Comparison of ENCODE assay signal across 11 mouse cellular contexts in the genomic region with DNA sequence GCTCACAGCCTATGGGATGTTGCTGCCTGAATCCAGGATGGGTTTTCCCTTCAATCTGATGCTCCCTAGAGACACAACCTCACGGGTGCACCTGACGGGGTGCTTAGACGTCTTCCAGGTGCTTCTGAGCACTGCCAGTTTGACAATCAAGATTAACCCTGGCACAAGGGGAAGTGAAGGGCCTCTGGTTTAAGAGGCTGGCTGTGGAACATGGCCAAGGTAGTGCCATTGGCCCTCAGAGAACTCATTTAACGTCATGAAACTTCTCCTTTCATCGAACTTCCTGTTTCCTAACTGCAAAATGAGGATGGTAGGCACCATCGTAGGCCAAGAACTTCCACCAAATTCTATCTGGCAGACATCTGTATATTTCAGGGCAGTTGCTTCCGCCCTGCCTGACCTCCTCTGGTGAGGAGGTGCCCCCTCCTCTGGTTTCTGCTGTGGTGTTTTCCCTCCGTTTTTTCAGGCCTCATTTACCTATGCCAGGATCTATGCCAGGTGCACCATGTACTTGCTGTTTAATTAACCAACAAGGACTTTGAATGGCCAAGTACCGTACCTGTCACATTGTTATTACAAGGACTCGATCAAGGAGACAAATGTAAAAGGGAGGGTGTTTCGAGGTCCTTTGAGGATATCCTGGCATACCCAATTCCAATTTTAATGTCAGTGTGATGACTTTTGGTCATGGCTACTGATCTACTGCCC. TPM values are rescaled to one million over a fixed set of nuclear protein-coding genes. Genes with fewer than 3 reads are reported as not detected.
DNase-seq lines count a peak whose midpoint lies in the region; ATAC-seq and TF ChIP-seq lines count a peak whose summit lies in the region.
"Had no signal": no experiment of that assay in that cellular context is flagged by ENCODE, and none has a peak within 500 bp of the region (broad histone marks: within the 10 kb centered on the region; RNA-seq: fewer than 3 reads in every experiment).

No protein-coding gene starts in this region.

- intact Hi-C loops in left cerebral cortex, postnatal 36 days (cut with DNase I) = no loop called here

- peaks cover 33% of the 10 kb centered on the region for H3K4me1 ChIP-seq in liver, embryonic 13.5 days (replicated peaks)
- peaks cover 25% of the 10 kb centered on the region for H3K4me1 ChIP-seq in G1E (ENCODE audit: insufficient read depth, low read depth, low read length)

- WGBS in liver, embryonic 13.5 days (ENCODE audit: insufficient replicate concordance) = 57% methylated on average over 11 of the region's 11 CpGs

- H3K4me3 ChIP-seq in liver, embryonic 13.5 days (replicated peaks) = no peak overlapping the region
- no peak overlapping the region for H3K4me3 ChIP-seq in G1E (ENCODE audit: low read depth, low read length)
- H3K4me3 ChIP-seq: heart, embryonic 13.5 days; lung, embryonic 15.5 days had no signal

- no peaks in the 10 kb centered on the region for H3K27me3 ChIP-seq in liver, embryonic 13.5 days
- no peaks in the 10 kb centered on the region for H3K27me3 ChIP-seq in G1E (ENCODE audit: insufficient read depth, low read length)
- H3K27me3 ChIP-seq: heart, embryonic 13.5 days; lung, embryonic 15.5 days had no signal

- no peaks in the 10 kb centered on the region for H3K9me3 ChIP-seq in liver, embryonic 13.5 days (replicated peaks)
- H3K9me3 ChIP-seq in G1E (replicated peaks) = no peaks in the 10 kb centered on the region
- H3K9me3 ChIP-seq: heart, embryonic 13.5 days; lung, embryonic 15.5 days had no signal

- H3K36me3 ChIP-seq in liver, embryonic 13.5 days = 0 out of 2 replicates have a peak, but pooled peaks cover 3% of the 10 kb centered on the region
- peaks cover 76% of the 10 kb centered on the region for H3K36me3 ChIP-seq in G1E (replicated peaks)
- H3K36me3 ChIP-seq: lung, embryonic 15.5 days had no signal

- no peak overlapping the region for H3K4me2 ChIP-seq in liver, embryonic 13.5 days
- H3K4me2 ChIP-seq: heart, embryonic 13.5 days; lung, embryonic 15.5 days had no signal

- no peak for DNase-seq in liver, embryonic 13.5 days
- DNase-seq in liver (no peak), G1E (ENCODE audit: low spot score) (peak; percentile 16)
- DNase-seq in right cerebral cortex, adult 18-20 months = no peak
- no peak for DNase-seq in left cerebral cortex, postnatal 36 days (ENCODE audit: low spot score in 2 of 2)
- DNase-seq in cerebellum, postnatal 14 days = no peak
- DNase-seq: embryo, embryonic 11 days had no signal

- TF ChIP-seq CTCF in G1E (IDR thresholded peaks at IDR 0.05; ENCODE audit: low read depth, low read length) = no peak

- peak; percentile 26; the same call in 1 of the 2 replicates for ATAC-seq in liver, embryonic 13.5 days (ENCODE audit: low read depth)
- ATAC-seq in G1E (ENCODE audit: extremely low read depth, insufficient number of reproducible peaks, low FRiP score, poor library complexity, severe bottlenecking) = no peak
- peak; percentile 90 to 92 for ATAC-seq in hematopoietic stem cell, adult 5-6 weeks (replicated peaks in 1 of 2; ENCODE audit: insufficient read depth in 1 of 2, low FRiP score in 2 of 2, low TSS enrichment in 1 of 2, low read depth in 1 of 2, poor library complexity in 2 of 2, severe bottlenecking in 2 of 2)
- ATAC-seq in megakaryocyte-erythroid progenitor cell, adult 5-6 weeks (replicated peaks; ENCODE audit: low FRiP score, low TSS enrichment, poor library complexity, severe bottlenecking) = peak; percentile 47; the same call in 1 of the 2 replicates

- no peak overlapping the region for H3K27ac ChIP-seq in liver, embryonic 13.5 days
- H3K27ac ChIP-seq: lung, embryonic 15.5 days had no signal

- H3K9ac ChIP-seq in liver, embryonic 13.5 days = no peak overlapping the region
- H3K9ac ChIP-seq: heart, embryonic 13.5 days; lung, embryonic 15.5 days had no signal

RNA-seq across cellular contexts. Expression of gene Etv6, which starts 29.7 kb away (rescaled TPM):
- 3.5 and 4.6 TPM in 2 replicates for polyA plus RNA-seq in liver, embryonic 13.5 days (2015; fragmentation: Nextera tagmentation; extraction: Ambion mirVana)
- total RNA-seq in G1E (2014; fragmentation: Nextera tagmentation) (28.9 and 32.3 TPM in 2 replicates), G1E (2017) (9.8 and 10.4 TPM in 2 replicates)
- polyA plus RNA-seq in G1E (2012) = 58.9 and 70.7 TPM in 2 replicates
- 139 and 157 TPM in 2 replicates for total RNA-seq in hematopoietic stem cell, adult 5-6 weeks (2017)
- 30.8 and 38.8 TPM in 2 replicates for total RNA-seq in megakaryocyte-erythroid progenitor cell, adult 5-6 weeks (2014; fragmentation: Nextera tagmentation)
- total RNA-seq in megakaryocyte-erythroid progenitor cell, adult 5-6 weeks (2017) = 24.7 and 34.1 TPM in 2 replicates
- total RNA-seq in left cerebral cortex, postnatal 36 days (2021) = 10 to 100 TPM; 14.1 to 18.1 TPM
